Mouse (Mus musculus): ENCODE measurements around the gene Galnt7.

The Galnt7 gene

GRCm38 (mm10) chr8:57585128-57585442, 67.7 kb downstream of the Galnt7 start:
- DNase-seq (ENCODE audit: low spot score in 2 of 2): no peak

DNA sequence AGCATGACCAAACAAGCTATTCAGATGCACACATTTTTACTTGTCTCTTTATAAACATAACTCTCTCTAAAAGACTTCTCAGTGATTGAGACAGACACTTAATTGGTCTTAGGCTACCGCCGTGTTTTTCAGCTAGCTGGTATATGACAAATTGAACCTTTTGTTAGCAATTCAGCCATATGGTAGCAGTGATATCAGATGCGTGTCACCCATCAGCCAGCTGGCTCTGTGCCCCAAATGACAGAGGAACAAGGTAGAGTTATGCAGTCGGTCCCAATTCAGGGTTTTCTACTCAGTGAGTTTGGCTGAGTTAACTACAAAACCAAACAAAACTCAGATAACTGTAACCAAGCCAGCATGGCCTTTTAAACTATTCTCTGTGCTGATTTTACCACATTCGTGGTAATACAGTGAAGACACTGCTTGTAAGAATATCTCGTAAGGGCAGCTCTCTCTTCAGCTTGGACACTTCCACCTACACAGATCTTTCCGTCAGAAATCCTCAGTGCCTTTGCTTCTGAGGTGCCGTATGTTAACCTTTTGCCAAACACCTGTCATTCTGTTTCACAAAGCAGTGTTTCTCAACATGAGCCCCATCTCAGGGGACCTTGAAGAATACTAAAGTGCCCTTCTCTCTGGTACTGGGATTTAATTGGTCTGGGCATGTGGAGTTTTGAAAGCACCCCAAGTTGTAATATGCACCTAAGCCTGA, 68.3 kb downstream of the Galnt7 start:
- DNase-seq (ENCODE audit: low spot score in 2 of 2): no peak

- no peak for DNase-seq (ENCODE audit: low spot score in 2 of 2)
Observed at GRCm38 (mm10) chr8:57579845-57580244, 73.0 kb downstream of the Galnt7 start.

GRCm38 (mm10) chr8:57577301-57577700, 75.5 kb downstream of the Galnt7 start:
- DNase-seq (ENCODE audit: low spot score in 2 of 2): no peak

DNA sequence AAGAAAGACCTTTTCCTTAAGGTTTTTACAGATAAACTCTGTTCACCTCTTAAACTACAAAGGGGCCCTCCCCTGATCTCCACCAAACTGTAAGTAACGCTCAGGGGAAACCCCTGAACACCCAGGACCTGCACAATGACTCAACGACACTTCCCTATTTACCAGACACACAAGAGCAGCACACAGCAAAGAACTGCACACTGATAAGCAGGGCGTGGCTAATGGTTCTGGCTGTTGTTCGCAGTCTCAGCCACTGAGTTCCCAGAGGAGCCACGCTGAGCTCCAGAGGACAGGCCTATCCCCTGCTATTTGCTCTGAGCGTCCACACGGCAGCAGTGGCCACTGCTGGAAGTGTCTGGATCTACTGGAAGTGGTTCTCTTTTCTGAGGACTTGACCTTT, 76.6 kb downstream of the Galnt7 start:
- DNase-seq (ENCODE audit: low spot score in 2 of 2): no peak

DNA sequence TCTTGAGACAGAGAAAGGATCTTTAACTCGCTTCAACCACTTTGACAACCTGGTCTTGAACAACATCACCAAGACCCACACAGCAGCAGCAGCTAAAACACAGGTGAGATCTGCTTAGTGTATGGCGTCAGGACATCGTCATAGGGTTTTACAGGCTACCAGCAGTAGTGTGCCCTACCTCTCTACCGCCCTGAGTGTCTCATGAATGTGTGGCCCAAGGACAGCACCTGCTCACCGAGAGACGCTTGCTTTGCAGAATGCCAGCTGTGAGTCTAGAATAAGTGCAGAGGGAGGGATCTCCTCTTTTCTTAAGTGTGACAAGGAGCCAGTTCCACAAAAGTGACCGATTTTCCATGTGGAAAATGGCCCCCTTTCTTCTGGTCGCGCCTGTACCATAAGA, 77.5 kb downstream of the Galnt7 start:
- DNase-seq (ENCODE audit: low spot score in 2 of 2): no peak

- DNase-seq (ENCODE audit: low spot score in 2 of 2): peak in 1 of 2 experiments; percentile 52
Observed at GRCm38 (mm10) chr8:57574398-57574797, 78.4 kb downstream of the Galnt7 start.

- DNase-seq (ENCODE audit: low spot score in 2 of 2): no peak
Observed at GRCm38 (mm10) chr8:57573844-57574243, 79.0 kb downstream of the Galnt7 start.

DNA sequence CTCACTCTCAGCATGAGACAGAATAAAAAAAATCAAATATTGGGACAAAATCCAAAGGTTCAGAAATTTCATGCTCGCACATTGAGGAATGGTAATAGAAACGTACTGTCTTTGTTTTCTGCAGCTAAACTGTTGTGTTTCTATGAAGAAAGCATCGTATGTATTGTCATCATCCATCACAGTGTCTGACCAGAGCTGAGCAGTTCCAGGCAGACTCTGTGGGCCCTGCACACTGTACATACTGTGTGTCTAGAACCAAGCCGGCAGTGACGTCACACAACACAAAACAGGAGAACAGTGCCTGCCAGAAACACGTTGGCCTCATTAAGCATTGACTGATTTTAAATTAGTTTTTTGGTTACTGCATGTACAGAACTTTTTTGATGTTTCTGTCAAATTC, 82.9 kb downstream of the Galnt7 start:
- DNase-seq (ENCODE audit: low spot score in 2 of 2): no peak

GRCm38 (mm10) chr8:57569400-57569795, 83.4 kb downstream of the Galnt7 start:
- DNase-seq (ENCODE audit: low spot score in 2 of 2): peak; percentile 27 to 37

GRCm38 (mm10) chr8:57568633-57569399, 84.0 kb downstream of the Galnt7 start:
- DNase-seq (ENCODE audit: low spot score in 2 of 2): no peak

DNA sequence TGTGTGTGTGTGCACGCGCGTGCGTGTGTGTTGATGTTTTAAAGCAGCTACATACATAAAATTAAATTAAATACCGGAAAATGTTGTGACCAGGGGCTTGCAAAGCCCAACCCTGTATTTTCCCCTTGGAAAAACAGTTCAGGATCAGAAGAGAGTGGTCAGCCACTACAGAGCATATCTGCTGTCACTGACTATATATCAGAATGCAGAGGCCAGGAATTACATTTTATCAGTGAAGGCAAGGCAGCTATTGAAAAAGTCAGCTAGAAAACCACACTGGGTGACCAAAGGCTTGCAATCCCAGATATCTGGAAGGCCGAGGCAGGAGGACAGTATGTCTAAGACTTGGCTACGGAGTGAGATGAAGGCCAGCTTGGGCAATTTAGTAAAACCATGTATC, 84.8 kb downstream of the Galnt7 start:
- DNase-seq (ENCODE audit: low spot score in 2 of 2): no peak

GRCm38 (mm10) chr8:57565039-57565438, 87.8 kb downstream of the Galnt7 start:
- DNase-seq (ENCODE audit: low spot score in 2 of 2): no peak

- peak; percentile 25 to 32 for DNase-seq (ENCODE audit: low spot score in 2 of 2)
Observed at GRCm38 (mm10) chr8:57563726-57564125, 89.1 kb downstream of the Galnt7 start.

DNA sequence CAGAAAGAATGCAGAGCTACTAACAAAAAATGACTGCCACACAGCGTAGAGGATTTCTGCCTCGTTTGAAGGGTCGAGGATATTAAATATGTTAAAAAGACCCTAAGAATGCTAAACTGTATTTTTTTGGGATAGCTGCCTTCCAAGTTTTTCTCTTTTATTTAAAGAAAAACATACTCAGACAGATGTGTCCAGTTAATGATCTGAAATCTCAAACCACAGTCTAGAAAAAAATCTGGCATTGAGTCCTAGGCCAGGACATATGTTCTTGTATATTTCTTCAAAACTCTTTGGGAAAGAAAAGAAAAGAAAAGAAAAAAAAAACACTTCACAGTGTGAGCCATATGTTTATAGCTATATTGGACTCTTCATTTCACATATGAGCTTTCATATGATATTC, 90.1 kb downstream of the Galnt7 start:
- DNase-seq (ENCODE audit: low spot score in 2 of 2): no peak

- no peak for DNase-seq (ENCODE audit: low spot score in 2 of 2)
Observed at GRCm38 (mm10) chr8:57560926-57561325, 91.9 kb downstream of the Galnt7 start.

GRCm38 (mm10) chr8:57552102-57553032, 100.5 kb downstream of the Galnt7 start:
- DNase-seq (ENCODE audit: low spot score in 2 of 2): no peak

- DNase-seq (ENCODE audit: low spot score in 2 of 2): no peak
Observed at GRCm38 (mm10) chr8:57547581-57547980, 105.3 kb downstream of the Galnt7 start.

GRCm38 (mm10) chr8:57546834-57547233, 106.0 kb downstream of the Galnt7 start:
- no peak for DNase-seq (ENCODE audit: low spot score in 2 of 2)

- DNase-seq (ENCODE audit: low spot score in 2 of 2): no peak
Observed at GRCm38 (mm10) chr8:57546401-57546800, 106.4 kb downstream of the Galnt7 start.

- no peak for DNase-seq (ENCODE audit: low spot score in 2 of 2)
Observed at GRCm38 (mm10) chr8:57541405-57541804, 111.4 kb downstream of the Galnt7 start.

DNA sequence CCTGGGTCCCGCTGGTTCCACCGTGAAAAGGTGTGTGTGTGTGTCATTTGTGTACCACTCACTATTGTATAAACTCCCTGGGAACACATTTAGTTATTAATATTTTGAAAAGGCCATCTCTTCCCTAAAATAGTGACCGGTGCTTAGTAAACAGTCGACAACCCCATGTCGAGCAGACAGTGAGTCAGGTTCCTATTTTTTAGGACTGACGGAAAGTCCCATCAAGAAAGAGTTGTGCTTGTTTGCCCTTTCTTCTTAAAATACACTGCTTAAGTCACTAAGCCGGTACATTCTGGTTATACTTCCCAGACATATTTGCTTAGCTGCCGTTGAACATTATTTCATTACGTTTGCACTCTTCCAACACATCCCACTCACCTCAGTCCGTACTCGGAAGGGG, 111.9 kb downstream of the Galnt7 start:
- DNase-seq (ENCODE audit: low spot score in 2 of 2): no peak
